Mouse (Mus musculus): ENCODE measurements at regions not wholly inside any gene's neighbourhood (a gene's known extent, or its start where the extent isn't known, plus 50 kb on each side); places are given as distances from the start of the nearest gene placed in this dataset.

DNA sequence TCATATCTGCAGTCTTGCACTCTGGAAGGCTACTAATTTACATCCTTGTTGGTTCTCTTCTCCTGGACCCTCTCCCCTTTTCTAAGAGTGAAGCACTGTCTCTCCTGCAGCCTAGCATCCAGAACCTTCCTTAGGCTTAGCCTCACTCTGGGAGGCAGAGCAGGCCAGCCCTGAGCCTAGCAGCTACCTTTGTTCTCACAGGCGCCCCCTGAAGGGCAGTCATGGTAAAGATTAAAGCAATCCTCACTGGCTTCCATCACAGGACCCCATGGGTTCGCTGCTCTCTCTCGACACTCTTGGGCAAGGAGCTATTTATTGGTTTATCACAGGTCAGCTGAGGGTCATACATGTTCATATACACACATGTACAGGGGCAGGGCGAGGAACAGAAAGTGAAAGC, 191.8 kb upstream of the Cadm1 start:
- no peaks in the 10 kb centered on the region for H3K27me3 ChIP-seq (ENCODE audit: control insufficient read depth, insufficient read depth, low read length)
- H3K4me1 ChIP-seq (replicated peaks; ENCODE audit: control insufficient read depth in 2 of 2, insufficient read depth in 2 of 2, low read length in 1 of 2), result no peaks in the 10 kb centered on the region
- no peak overlapping the region for H3K9ac ChIP-seq (replicated peaks)
- DNase-seq (ENCODE audit: low read depth in 3 of 3, low spot score in 3 of 3) (no peak), ATAC-seq (ENCODE audit: insufficient read depth) (no peak)
- H3K4me3 ChIP-seq (ENCODE audit: insufficient read depth in 1 of 2, low read depth in 2 of 2, low read length in 2 of 2), result no peak overlapping the region
- 43% methylated on average over 4 of the region's 4 CpGs for WGBS (ENCODE audit: insufficient replicate concordance)
- no peak overlapping the region for H3K27ac ChIP-seq
- TF ChIP-seq CTCF (IDR thresholded peaks at IDR 0.05; ENCODE audit: low read depth) (peak; percentile 51), EP300 (IDR thresholded peaks at IDR 0.05; ENCODE audit: low read depth) (no peak)
- no peak overlapping the region for H3K4me2 ChIP-seq (ENCODE audit: low read depth)
- H3K36me3 ChIP-seq (replicated peaks; ENCODE audit: control insufficient read depth, insufficient read depth, low read depth), result no peaks in the 10 kb centered on the region
- H3K9me3 ChIP-seq (ENCODE audit: control insufficient read depth, low read length), result no peaks in the 10 kb centered on the region

DNA sequence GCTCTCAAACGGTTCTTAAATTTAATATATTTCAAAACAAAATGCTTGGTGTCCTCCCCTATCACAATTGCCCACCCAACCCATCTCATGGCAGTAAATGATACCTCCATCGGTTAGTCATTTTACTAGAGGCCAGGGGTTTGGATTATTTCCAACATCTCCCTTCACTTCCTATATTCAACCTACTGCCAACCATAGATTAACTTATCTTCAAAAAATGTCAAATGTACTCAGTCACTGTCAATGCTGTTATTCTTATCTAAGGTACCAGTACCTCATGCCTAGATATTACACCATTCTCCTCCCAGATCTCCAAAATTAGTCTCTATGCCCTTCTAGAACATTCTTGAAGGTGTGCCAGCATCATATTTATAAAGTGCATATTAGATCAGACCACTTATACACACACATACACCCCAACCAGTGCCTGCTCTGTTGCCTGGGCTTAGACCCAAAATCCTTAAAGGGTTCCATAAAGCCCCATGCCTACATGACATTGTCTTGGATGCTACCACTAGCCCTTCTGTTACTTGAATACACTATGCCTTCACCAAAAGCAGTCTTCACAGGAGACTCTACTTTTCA, 183.4 kb upstream of the Cadm1 start:
- H3K9ac ChIP-seq (replicated peaks), result no peak overlapping the region
- no peaks in the 10 kb centered on the region for H3K36me3 ChIP-seq (replicated peaks; ENCODE audit: control insufficient read depth, insufficient read depth, low read depth)
- no peak overlapping the region for H3K27ac ChIP-seq
- ATAC-seq (ENCODE audit: insufficient read depth) (no peak), DNase-seq (ENCODE audit: low read depth in 3 of 3, low spot score in 3 of 3) (peak in 1 of 3 experiments; percentile 2)
- peak; percentile 56; the same call in 1 of the 2 replicates for TF ChIP-seq EP300 (IDR thresholded peaks at IDR 0.05; ENCODE audit: low read depth)
- no peak for TF ChIP-seq CTCF (IDR thresholded peaks at IDR 0.05; ENCODE audit: low read depth)
- H3K4me1 ChIP-seq (replicated peaks; ENCODE audit: control insufficient read depth in 2 of 2, insufficient read depth in 2 of 2, low read length in 1 of 2), result no peaks in the 10 kb centered on the region
- 27% methylated on average over 2 of the region's 2 CpGs for WGBS (ENCODE audit: insufficient replicate concordance)
- no peaks in the 10 kb centered on the region for H3K27me3 ChIP-seq (ENCODE audit: control insufficient read depth, insufficient read depth, low read length)
- no peak overlapping the region for H3K4me3 ChIP-seq (ENCODE audit: insufficient read depth in 1 of 2, low read depth in 2 of 2, low read length in 2 of 2)
- H3K9me3 ChIP-seq (ENCODE audit: control insufficient read depth, low read length), result no peaks in the 10 kb centered on the region
- no peak overlapping the region for H3K4me2 ChIP-seq (ENCODE audit: low read depth)

DNA sequence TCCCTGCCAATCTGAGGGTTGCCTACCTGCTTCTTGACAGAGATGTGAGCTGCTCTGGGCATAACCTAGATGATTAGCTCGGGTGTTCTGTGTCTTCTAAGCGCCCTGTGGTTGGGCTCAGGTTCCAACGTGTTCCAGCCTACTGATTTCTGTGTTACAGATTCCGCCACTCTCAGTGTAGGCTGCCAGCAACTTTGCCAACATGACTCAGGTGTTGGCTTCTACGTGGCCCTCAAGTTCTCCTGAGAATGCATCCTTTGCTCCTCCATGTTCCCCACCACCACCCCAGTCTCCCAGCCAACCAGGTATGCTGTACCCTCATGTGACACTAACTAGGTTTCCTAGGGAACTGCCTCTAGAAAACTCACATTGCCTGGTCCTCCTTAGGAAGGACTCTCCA, 179.7 kb upstream of the Cadm1 start:
- no peaks in the 10 kb centered on the region for H3K27me3 ChIP-seq (ENCODE audit: control insufficient read depth, insufficient read depth, low read length)
- H3K9ac ChIP-seq (replicated peaks), result no peak overlapping the region
- no peak for DNase-seq (ENCODE audit: low read depth in 3 of 3, low spot score in 3 of 3)
- ATAC-seq (ENCODE audit: insufficient read depth), result no peak
- TF ChIP-seq EP300 (IDR thresholded peaks at IDR 0.05; ENCODE audit: low read depth), result no peak
- no peak for TF ChIP-seq CTCF (IDR thresholded peaks at IDR 0.05; ENCODE audit: low read depth)
- no peak overlapping the region for H3K4me3 ChIP-seq (ENCODE audit: insufficient read depth in 1 of 2, low read depth in 2 of 2, low read length in 2 of 2)
- WGBS (ENCODE audit: insufficient replicate concordance), result 36% methylated on average over 5 of the region's 5 CpGs
- H3K27ac ChIP-seq, result no peak overlapping the region
- H3K36me3 ChIP-seq (replicated peaks; ENCODE audit: control insufficient read depth, insufficient read depth, low read depth), result no peaks in the 10 kb centered on the region
- no peaks in the 10 kb centered on the region for H3K9me3 ChIP-seq (ENCODE audit: control insufficient read depth, low read length)
- no peak overlapping the region for H3K4me2 ChIP-seq (ENCODE audit: low read depth)
- no peaks in the 10 kb centered on the region for H3K4me1 ChIP-seq (replicated peaks; ENCODE audit: control insufficient read depth in 2 of 2, insufficient read depth in 2 of 2, low read length in 1 of 2)

DNA sequence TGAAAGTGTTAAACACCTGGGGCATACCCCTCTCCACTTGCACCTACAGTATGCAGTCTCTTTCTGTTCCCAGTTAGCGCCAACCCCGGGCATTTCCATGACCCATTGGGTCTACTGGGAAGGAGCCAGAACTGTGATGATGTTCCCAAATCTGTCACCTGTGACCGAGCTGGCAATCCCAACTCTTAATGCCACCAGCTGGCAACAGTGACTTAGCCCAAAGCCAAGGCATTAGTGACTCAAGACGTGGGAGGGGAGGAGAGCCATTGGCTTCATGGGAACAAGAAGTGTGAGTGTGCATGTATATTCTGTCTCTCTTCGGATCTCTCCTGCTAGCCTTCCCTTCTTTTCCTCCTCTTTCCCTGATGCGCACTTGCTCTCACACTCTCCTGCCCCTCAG, 178.9 kb upstream of the Cadm1 start:
- 66% methylated on average over 6 of the region's 6 CpGs for WGBS (ENCODE audit: insufficient replicate concordance)
- Histone ChIP-seq H3K9me3 (ENCODE audit: control insufficient read depth, low read length) (no peaks in the 10 kb centered on the region), H3K27ac (no peak overlapping the region), H3K36me3 (replicated peaks; ENCODE audit: control insufficient read depth, insufficient read depth, low read depth) (no peaks in the 10 kb centered on the region), H3K27me3 (ENCODE audit: control insufficient read depth, insufficient read depth, low read length) (no peaks in the 10 kb centered on the region), H3K9ac (replicated peaks) (no peak overlapping the region), H3K4me3 (ENCODE audit: insufficient read depth in 1 of 2, low read depth in 2 of 2, low read length in 2 of 2) (no peak overlapping the region), H3K4me1 (replicated peaks; ENCODE audit: control insufficient read depth in 2 of 2, insufficient read depth in 2 of 2, low read length in 1 of 2) (no peaks in the 10 kb centered on the region), H3K4me2 (ENCODE audit: low read depth) (no peak overlapping the region)
- TF ChIP-seq CTCF (IDR thresholded peaks at IDR 0.05; ENCODE audit: low read depth), result no peak
- no peak for TF ChIP-seq EP300 (IDR thresholded peaks at IDR 0.05; ENCODE audit: low read depth)
- no peak for ATAC-seq (ENCODE audit: insufficient read depth)
- DNase-seq (ENCODE audit: low read depth in 3 of 3, low spot score in 3 of 3), result no peak

DNA sequence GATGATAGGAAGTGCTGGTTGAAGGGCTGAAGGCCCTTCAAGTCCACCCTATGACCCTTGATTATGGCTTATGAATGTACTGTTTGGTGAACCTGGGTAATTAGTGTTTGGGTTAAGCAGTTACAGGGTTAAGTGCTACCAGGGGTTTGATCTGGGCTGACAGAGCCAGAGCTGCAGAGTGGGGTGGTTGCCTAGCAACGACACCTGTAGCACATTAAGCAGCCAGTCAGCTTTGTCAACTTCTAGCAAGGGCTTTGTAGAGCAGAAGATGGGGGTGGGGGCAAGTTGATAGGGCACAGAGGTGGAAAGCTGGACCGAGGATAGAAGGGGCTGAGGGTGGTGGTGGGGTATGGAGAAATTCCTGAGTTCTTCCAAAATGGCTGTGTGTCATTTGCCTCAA, 177.0 kb upstream of the Cadm1 start:
- no peaks in the 10 kb centered on the region for H3K4me1 ChIP-seq (replicated peaks; ENCODE audit: control insufficient read depth in 2 of 2, insufficient read depth in 2 of 2, low read length in 1 of 2)
- WGBS (ENCODE audit: insufficient replicate concordance), result 16% methylated on average over 2 of the region's 2 CpGs
- no peak for ATAC-seq (ENCODE audit: insufficient read depth)
- H3K36me3 ChIP-seq (replicated peaks; ENCODE audit: control insufficient read depth, insufficient read depth, low read depth), result no peaks in the 10 kb centered on the region
- TF ChIP-seq EP300 (IDR thresholded peaks at IDR 0.05; ENCODE audit: low read depth) (no peak), CTCF (IDR thresholded peaks at IDR 0.05; ENCODE audit: low read depth) (no peak)
- H3K4me3 ChIP-seq (ENCODE audit: insufficient read depth in 1 of 2, low read depth in 2 of 2, low read length in 2 of 2), result no peak overlapping the region
- H3K9ac ChIP-seq (replicated peaks), result no peak overlapping the region
- DNase-seq (ENCODE audit: low read depth in 3 of 3, low spot score in 3 of 3), result no peak
- H3K27me3 ChIP-seq (ENCODE audit: control insufficient read depth, insufficient read depth, low read length), result no peaks in the 10 kb centered on the region
- H3K9me3 ChIP-seq (ENCODE audit: control insufficient read depth, low read length), result no peaks in the 10 kb centered on the region
- no peak overlapping the region for H3K27ac ChIP-seq
- no peak overlapping the region for H3K4me2 ChIP-seq (ENCODE audit: low read depth)
